Mouse (Mus musculus) midbrain, embryonic 11.5 days (tissue): ENCODE measurements at regions not wholly inside any gene's neighbourhood (a gene's known extent, or its start where the extent isn't known, plus 50 kb on each side); places are given as distances from the start of the nearest gene placed in this dataset. TPM values are rescaled to one million over a fixed set of nuclear protein-coding genes. Genes with fewer than 3 reads are reported as not detected.

Experiments used
- microRNA-seq: library from miRNA; unstranded; fragments of <30 nt; microRNA quantifications from one replicate; pipeline ENCODE4, GENCODE M21; 2017

Small RNA genes in the stretch of these regions (microRNA-seq; reads per million reads assigned to microRNA genes)
- not detected for gene Gm24923
- not detected for gene Mir344-2
- gene Mir344f = 7.6 reads per million, percentile 27 among the genes with 10 or more reads in this experiment
- 3.0 reads per million, percentile 13 among the genes with 10 or more reads in this experiment for gene Mir344g
- gene Mir344i = 0.57 reads per million
